Mouse (Mus musculus): Measurements from ENCODE around the gene Lingo1.
A peak's percentile ranks its signal among the peaks of the same experiment; 100 is the strongest.

Gene Lingo1

DNA sequence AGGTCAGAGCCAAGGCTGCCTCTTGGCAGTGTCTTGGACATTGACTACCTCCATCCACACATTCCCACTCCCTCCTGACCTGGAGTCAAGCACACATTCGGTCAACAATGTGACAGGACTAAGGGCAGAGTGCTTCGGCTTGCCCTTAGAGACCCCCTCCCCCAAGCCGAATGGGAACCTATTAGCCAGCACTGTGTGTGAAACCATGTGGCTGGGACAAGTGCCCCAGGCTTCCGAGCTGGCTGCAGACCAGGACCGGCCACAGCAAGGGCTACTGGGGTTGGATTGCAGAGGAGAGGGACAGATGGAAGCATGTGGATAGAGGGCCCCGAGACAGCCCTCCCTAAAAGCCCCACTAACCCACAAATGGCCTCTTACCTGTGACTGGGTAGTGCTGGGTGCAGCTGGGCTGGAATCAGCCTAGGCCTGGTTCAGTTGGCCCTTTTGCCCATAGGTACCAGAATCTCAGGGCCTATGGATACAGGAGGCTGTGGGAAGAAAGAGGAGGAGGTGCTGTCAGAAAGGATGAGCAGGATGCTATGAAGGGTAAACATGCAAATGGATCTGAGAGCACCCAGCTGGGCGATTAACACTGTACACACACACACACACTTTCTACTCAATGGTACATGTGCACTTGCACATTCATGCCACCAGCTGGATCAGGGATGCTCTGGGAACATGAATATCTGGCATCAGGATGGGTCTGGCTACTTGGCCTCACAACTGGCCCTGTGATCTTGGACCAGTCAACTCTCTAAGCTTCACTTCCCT, 20.9 kb downstream of the Lingo1 start:
- DNase-seq = peak; percentile 77 to 82

- DNase-seq = peak; percentile 78 to 87
Measured at GRCm38 (mm10) chr9:56774231-56774630, 22.0 kb downstream of the Lingo1 start.

DNA sequence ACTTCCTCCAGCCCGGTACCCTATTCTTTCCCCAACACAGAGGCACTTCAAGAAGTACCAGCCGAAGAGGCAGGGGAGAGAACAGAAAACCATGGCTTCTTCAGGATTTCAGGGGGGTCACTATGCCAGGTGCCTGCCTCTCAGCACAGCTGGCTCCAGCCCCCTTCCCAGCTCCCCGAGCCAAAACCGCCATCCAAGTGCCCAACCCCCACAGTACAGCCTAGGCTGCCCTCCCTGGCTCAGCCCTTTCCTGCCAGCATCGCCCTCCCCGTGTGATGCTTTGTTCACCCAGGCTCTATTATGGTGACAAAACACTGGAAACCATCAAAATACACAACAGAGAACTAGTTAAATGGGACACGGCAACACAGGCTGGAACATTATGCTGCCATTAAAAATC, 22.6 kb downstream of the Lingo1 start:
- no peak for DNase-seq

- DNase-seq = peak; percentile 66 to 80
Measured at GRCm38 (mm10) chr9:56767653-56768136, 28.6 kb downstream of the Lingo1 start.

GRCm38 (mm10) chr9:56766629-56767357, 29.5 kb downstream of the Lingo1 start:
- peak; percentile 53 to 70 for DNase-seq

- no peak for DNase-seq
Measured at GRCm38 (mm10) chr9:56762106-56762562, 34.1 kb downstream of the Lingo1 start.

DNA sequence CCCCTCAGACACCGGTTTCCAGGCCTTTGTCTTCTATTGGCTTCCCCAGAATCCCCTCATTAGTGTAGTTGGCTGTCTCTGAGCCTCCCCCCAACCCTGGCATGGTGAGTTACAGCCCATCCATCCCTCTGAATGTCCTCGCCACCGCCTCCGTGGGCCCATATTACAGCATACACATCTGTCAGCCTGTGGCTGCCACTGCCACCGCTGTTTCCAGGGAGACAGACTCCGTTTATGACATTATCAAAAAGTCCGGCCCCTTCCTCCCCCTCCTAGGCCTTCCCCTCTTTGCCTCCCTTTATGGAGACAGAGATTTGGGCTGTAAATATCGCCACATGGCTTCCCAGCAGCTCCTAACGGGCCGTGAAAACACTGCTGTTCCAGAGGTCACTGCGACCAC, 38.5 kb downstream of the Lingo1 start:
- no peak for DNase-seq

DNA sequence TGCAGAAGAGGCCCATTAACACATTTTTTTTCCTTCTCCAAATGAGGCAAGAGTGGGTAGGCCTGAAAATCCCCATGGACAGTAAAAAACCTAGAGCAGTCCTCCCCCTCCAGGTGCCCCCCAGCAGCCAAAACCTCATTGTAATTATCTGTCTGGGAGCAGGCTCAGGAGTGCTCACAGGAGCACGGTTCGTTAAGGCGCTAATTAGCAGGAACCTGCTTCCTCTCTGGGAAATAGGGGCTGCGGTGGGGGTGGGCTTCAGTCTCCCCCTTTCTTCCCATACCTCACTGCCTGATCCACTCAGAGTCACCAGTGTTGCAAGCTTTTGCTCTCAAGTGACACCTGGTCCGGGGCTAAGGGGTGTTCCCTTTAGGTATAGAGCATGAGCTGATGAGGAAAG, 41.1 kb downstream of the Lingo1 start:
- DNase-seq = no peak

DNA sequence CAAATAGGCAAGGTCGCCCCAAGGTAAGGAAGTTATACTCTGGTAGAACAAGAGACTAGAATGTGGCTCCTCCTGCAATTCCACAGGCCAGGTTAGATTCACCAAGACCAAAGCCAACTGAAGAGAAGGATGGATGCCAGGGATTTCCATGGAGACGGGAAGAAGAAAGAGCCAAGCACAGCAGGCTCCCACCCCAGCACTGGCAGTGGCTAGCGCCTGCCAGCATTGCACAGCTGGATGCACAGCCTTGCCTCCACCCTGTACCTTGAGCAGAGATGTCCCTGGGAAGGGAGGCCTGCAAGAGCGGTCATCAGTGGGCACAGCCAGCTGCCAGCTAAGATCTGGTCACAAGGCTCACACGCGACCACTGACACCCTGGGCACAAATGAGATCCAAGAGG, 42.9 kb downstream of the Lingo1 start:
- peak; percentile 55 to 60 for DNase-seq

DNA sequence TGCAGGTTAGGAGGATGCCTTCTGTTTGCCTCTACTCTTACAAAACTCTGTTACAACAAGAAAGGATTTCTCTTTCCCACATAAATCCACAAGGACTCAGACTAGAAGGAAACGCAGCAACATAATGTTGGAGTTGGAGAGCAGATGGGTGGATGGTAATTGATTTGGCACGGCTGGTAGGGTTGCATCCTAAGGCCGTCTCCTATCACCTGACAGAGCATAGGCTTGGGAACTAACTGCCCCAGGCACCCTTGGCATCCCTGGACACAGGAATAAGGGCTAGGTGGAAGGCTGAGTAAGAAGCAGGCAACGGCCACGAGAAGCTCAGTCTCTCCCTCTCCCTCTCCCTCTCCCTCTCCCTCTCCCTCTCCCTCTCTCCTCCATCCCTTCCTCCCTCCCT, 48.2 kb downstream of the Lingo1 start:
- peak; percentile 63 to 77 for DNase-seq

GRCm38 (mm10) chr9:56746926-56747294, 49.4 kb downstream of the Lingo1 start:
- no peak for DNase-seq

- no peak for DNase-seq
Measured at GRCm38 (mm10) chr9:56746195-56746925, 49.9 kb downstream of the Lingo1 start.

- no peak for DNase-seq
Measured at GRCm38 (mm10) chr9:56744369-56744768, 51.9 kb downstream of the Lingo1 start.

DNA sequence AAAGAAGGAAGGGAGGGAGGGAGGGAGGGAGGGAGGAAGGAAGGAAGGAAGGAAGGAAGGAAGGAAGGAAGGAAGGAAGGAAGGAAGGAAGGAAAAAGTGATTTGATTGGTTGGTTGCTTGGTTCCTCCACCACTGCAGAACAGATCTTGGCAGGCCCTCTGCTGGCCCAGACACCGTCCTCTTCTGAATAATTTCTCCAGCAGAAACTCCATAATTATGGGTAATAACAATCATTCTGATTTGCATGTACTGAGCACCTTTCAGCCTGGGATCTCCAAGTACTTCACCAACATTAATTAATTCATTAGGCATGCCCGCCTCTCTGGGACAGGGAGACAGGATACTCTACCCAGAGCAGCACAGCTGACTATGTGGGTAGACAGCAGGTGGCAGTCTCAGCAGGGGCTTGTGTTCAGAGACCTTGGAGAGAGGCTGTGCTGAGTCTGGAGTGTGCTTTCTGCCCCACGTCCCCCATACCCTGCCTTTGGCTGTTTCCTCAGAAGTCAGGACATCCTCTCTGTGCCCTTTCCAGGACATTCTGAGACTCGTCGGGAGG, 57.0 kb downstream of the Lingo1 start:
- peak in 1 of 2 experiments; percentile 61 for DNase-seq

- DNase-seq = peak in 1 of 2 experiments; percentile 41
Measured at GRCm38 (mm10) chr9:56738261-56739171, 57.8 kb downstream of the Lingo1 start.

DNA sequence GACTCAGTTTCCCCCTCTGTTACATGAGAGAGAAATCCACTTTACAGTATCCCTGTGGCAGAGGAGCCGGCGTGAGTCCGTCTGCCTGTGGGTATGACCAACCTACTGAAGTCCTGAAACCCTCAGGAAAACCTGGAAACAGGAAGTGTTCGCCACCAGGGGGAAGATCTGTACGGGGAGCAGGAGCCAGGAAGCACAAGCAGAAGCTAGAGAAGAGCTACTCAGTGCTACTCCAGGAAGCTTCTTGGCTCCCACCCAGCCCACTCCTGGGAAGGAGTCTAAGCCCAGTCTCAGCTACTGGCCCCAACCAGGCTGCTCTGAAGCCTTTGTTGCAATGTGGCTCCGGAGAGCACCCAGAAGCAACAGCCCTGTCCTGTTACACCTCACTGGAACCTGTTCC, 61.9 kb downstream of the Lingo1 start:
- DNase-seq = peak in 1 of 2 experiments; percentile 61

DNA sequence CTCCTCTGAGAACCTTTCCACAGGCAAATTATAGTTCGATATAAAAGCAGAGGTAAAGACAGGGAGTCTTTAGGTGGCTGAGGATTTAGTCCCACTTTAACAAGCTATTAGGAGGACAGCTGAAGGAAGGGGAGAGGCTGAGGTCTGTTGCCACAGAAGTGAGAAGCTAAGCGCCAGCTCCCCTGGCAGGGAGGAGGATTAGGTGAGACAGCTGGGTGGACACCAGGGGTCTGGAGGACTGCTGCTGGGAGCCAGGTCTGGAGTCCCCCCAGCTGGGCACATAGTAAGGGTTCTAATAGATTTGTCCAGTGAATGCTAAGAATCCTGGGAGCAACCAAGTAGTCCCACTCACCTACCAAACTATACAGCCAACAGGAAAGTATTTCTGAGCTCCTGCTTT, 65.3 kb downstream of the Lingo1 start:
- no peak for DNase-seq

DNA sequence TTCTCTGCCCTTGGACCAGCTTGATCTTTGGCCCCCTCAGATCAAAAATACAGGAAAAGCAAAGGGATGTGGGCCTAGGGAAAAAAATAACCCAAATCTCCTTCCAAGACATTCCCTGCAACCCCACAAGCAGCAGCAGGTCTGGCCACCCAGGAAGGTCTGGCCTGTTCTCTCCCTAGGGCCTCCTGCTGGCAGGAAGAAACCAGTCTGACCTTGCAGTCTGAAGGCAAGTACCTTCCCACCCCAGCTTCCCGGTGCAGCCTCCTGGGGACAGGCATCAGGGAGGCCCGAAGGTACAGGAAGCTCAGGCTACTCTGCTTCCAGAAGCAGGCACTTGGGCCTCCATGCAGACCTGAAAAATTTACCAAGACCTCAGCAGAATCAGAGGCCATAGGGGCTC, 67.1 kb downstream of the Lingo1 start:
- no peak for DNase-seq

- peak; percentile 34 to 49 for DNase-seq
Measured at GRCm38 (mm10) chr9:56727703-56728684, 68.3 kb downstream of the Lingo1 start.

- DNase-seq = peak; percentile 84 to 90
Measured at GRCm38 (mm10) chr9:56725814-56726213, 70.5 kb downstream of the Lingo1 start.
